Mouse (Mus musculus): ENCODE data around the gene Fasn. TPM values are rescaled to one million over a fixed set of nuclear protein-coding genes. Genes with fewer than 3 reads are reported as not detected.
"Not testable (repeated sequence)": the region's sequence is repeated elsewhere in the genome, so short reads cannot be mapped to it uniquely, and the experiment has no call there.

The Fasn gene
- polyA plus RNA-seq, 1 experiment from 2014 or later: 19.9 TPM

- ATAC-seq (replicated peaks; ENCODE audit: low FRiP score, low read depth): no peak
- 77% methylated on average over 3 of the region's 3 CpGs for WGBS
- no peak for TF ChIP-seq CTCF (IDR thresholded peaks at IDR 0.05; ENCODE audit: low read depth)
Measured at GRCm38 (mm10) chr11:120772749-120773148, 51.6 kb downstream of the Fasn start.

DNA sequence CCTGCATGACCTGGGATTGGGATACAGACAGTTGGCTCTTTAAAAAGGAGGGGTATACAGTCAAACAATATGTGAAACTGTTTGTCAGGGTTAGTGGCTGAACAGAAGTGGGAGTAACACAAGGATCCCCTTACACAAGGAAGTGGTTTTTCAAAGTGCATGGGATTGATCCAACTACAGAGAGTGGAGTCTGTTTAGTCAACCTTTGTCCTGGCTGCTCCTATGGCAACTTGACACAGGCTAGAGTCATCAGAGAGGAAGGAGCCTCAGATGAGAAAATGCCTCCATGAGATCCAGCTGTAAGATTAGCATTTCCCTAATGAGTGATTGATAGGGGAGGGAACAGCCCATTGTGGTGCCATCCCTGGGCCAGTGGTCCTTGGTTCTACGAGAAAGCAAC, 56.1 kb downstream of the Fasn start:
- DNase-seq (ENCODE audit: low spot score): peak; percentile 60
- TF ChIP-seq CTCF (IDR thresholded peaks at IDR 0.05; ENCODE audit: low read depth): no peak
- ATAC-seq (replicated peaks; ENCODE audit: low FRiP score, low read depth): no peak
- 54% methylated on average over 1 of the region's 1 CpGs for WGBS
- H3K4me3 ChIP-seq (replicated peaks; ENCODE audit: low read depth, low read length): no peak overlapping the region
- no peak overlapping the region for H3K27ac ChIP-seq
- H3K36me3 ChIP-seq (ENCODE audit: insufficient read depth, low read length): no peaks in the 10 kb centered on the region
- no peaks in the 10 kb centered on the region for H3K4me1 ChIP-seq (replicated peaks; ENCODE audit: insufficient read depth, low read length)
- no peak overlapping the region for H3K4me2 ChIP-seq (ENCODE audit: low read length)
- no peak overlapping the region for H3K9ac ChIP-seq (ENCODE audit: low read depth, low read length)
- no peaks in the 10 kb centered on the region for H3K9me3 ChIP-seq (replicated peaks; ENCODE audit: low read length)
- H3K27me3 ChIP-seq (ENCODE audit: insufficient read depth, low read length): no peaks in the 10 kb centered on the region

More at GRCm38 (mm10) chr11:120772749-120773148, 51.6 kb downstream of the Fasn start:
- Histone ChIP-seq H3K4me1 (replicated peaks; ENCODE audit: insufficient read depth, low read length) (no peaks in the 10 kb centered on the region), H3K9ac (ENCODE audit: low read depth, low read length) (no peak overlapping the region), H3K27ac (no peak overlapping the region), H3K4me2 (ENCODE audit: low read length) (no peak overlapping the region), H3K9me3 (replicated peaks; ENCODE audit: low read length) (no peaks in the 10 kb centered on the region), H3K36me3 (ENCODE audit: insufficient read depth, low read length) (no peaks in the 10 kb centered on the region), H3K27me3 (ENCODE audit: insufficient read depth, low read length) (no peaks in the 10 kb centered on the region), H3K4me3 (replicated peaks; ENCODE audit: low read depth, low read length) (no peak overlapping the region)
- DNase-seq (ENCODE audit: low spot score): no peak

GRCm38 (mm10) chr11:120767023-120767422, 57.3 kb downstream of the Fasn start:
- DNase-seq (ENCODE audit: low spot score); H3K4me2 ChIP-seq (ENCODE audit: low read length); H3K27ac ChIP-seq; H3K4me3 ChIP-seq (replicated peaks; ENCODE audit: low read depth, low read length); H3K9me3 ChIP-seq (replicated peaks; ENCODE audit: low read length); H3K9ac ChIP-seq (ENCODE audit: low read depth, low read length); H3K4me1 ChIP-seq (replicated peaks; ENCODE audit: insufficient read depth, low read length); H3K27me3 ChIP-seq (ENCODE audit: insufficient read depth, low read length); ATAC-seq (replicated peaks; ENCODE audit: low FRiP score, low read depth); H3K36me3 ChIP-seq (ENCODE audit: insufficient read depth, low read length): not testable (repeated sequence)
- WGBS: 83% methylated on average over 3 of the region's 7 CpGs

DNA sequence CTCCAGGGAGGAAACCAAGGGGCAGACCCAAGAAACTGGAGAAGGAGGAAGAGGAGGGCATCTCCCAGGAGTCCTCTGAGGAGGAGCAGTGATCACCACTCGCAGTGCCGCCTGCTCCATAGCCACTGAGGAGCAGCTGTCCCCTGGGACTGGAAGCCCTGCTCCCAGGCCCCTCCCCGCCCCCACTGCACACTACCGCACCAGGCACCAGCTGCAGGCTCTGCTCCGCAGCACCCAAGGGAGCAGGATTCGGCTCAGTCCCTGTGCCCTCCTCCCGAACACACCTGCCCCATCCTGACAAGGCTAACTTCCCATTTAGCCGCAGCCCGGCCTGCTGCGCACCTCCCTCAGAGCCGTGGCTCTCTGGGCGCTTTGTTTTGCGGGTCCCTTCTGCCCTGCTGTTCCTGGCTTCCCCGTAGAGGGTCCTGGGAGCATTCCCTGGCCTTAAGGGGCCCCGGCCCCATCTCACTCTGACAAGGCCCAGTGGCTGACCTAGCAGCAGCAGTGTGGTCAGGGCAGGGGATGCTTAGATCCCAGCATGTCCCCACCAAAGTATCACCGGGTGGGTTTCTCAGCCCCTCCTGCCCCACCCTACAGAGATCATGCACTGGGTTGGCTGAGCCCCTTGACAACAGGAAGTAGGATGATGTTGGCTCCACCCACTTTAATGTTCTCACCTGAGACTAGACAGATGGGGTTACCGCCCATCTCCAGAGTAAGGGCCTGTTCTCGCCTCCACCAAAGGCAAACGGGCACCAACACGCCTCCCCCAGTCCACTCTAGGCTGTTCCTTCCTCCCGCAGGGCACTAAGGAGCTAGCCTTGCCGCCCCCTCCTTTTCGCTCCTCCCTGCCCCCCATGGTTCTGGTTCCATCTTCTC, 61.0 kb downstream of the Fasn start:
- ATAC-seq (replicated peaks; ENCODE audit: low FRiP score, low read depth); H3K4me2 ChIP-seq (ENCODE audit: low read length); H3K4me3 ChIP-seq (replicated peaks; ENCODE audit: low read depth, low read length): not testable (repeated sequence)

DNA sequence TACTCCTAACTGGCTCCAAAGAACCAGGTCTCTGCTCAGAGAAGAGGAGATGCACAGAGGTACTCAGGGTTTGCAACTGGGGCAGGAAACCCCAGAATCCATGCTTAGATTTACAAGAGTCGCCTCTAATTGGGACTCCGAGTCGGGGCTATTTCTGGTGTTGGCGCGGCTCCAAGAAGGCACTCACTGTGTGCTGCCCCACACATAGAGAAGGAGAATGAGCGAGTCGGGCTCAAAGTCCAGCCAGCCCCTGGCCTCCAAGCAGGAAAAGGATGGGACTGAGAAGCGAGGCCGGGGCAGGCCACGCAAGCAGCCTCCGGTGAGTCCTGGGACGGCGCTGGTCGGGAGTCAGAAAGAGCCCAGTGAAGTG, 61.7 kb downstream of the Fasn start, which contains the start of gene Hmga1b:
Gene Hmga1b (plus strand): TSS at position 123 of the 370 bp plus-strand sequence.
- not testable (repeated sequence) for H3K9me3 ChIP-seq (replicated peaks; ENCODE audit: low read length); DNase-seq (ENCODE audit: low spot score); H3K27ac ChIP-seq; H3K4me3 ChIP-seq (replicated peaks; ENCODE audit: low read depth, low read length); H3K36me3 ChIP-seq (ENCODE audit: insufficient read depth, low read length); H3K9ac ChIP-seq (ENCODE audit: low read depth, low read length); H3K4me1 ChIP-seq (replicated peaks; ENCODE audit: insufficient read depth, low read length); H3K27me3 ChIP-seq (ENCODE audit: insufficient read depth, low read length); H3K4me2 ChIP-seq (ENCODE audit: low read length)
- peak; percentile 66 for ATAC-seq (replicated peaks; ENCODE audit: low FRiP score, low read depth)
- WGBS: 18% methylated on average over 14 of the region's 14 CpGs

More for the DNA sequence above, 61.0 kb downstream of the Fasn start:
- H3K27ac ChIP-seq; H3K36me3 ChIP-seq (ENCODE audit: insufficient read depth, low read length); H3K27me3 ChIP-seq (ENCODE audit: insufficient read depth, low read length); H3K9me3 ChIP-seq (replicated peaks; ENCODE audit: low read length); DNase-seq (ENCODE audit: low spot score); H3K4me1 ChIP-seq (replicated peaks; ENCODE audit: insufficient read depth, low read length); H3K9ac ChIP-seq (ENCODE audit: low read depth, low read length): not testable (repeated sequence)
- WGBS: 29% methylated on average over 8 of the region's 23 CpGs

DNA sequence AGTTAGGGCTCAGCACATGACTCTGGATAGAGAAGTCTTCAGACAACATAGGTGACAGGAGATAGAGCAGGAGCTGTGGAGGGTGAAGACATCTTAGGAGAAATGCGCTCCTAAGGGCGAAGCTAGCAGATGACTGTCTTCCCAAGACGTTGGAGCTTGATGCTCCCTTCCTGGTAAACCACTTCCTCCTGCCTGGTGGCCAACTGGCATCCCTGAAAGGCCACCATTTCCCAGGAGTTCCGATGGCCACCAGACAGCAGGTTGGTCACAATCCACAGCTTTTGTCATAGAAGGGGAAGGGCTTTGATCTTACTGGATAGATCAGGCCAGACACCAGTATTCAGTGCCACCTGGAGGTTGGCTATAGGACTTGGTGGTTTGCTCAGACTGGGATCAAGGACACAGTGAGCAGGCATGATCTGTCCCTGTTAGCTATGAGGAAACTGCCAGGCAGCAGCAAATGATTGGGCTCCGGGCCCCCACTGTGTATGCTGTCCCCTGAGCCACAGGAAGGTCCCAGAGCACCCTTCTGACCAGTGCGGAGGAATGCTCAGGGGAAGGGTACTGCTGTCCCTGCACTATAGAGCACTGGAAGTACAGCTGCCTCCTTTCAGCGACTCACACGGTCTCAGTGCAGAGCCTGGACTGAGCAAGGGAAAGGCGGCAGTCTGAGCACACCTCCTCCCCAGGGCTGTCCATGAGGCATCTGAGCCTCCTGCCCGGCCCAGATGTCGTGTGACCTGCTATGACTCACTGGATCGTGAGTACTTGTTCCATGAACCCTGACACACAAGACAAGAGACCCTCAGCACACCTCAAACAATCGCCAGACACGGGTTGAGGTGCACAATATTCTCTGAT, 62.3 kb downstream of the Fasn start:
- H3K4me1 ChIP-seq (replicated peaks; ENCODE audit: insufficient read depth, low read length): no peaks in the 10 kb centered on the region

More for the DNA sequence above, 62.3 kb downstream of the Fasn start:
- no peak for TF ChIP-seq CTCF (IDR thresholded peaks at IDR 0.05; ENCODE audit: low read depth)
- DNase-seq (ENCODE audit: low spot score): no peak
- WGBS: 59% methylated on average over 14 of the region's 14 CpGs
- H3K9ac ChIP-seq (ENCODE audit: low read depth, low read length): no peak overlapping the region
- no peak overlapping the region for H3K27ac ChIP-seq
- no peaks in the 10 kb centered on the region for H3K9me3 ChIP-seq (replicated peaks; ENCODE audit: low read length)
- H3K36me3 ChIP-seq (ENCODE audit: insufficient read depth, low read length): no peaks in the 10 kb centered on the region
- ATAC-seq (replicated peaks; ENCODE audit: low FRiP score, low read depth): peak; percentile 55; the same call in 1 of the 2 replicates
- H3K27me3 ChIP-seq (ENCODE audit: insufficient read depth, low read length): no peaks in the 10 kb centered on the region
- H3K4me2 ChIP-seq (ENCODE audit: low read length): no peak overlapping the region
- no peak overlapping the region for H3K4me3 ChIP-seq (replicated peaks; ENCODE audit: low read depth, low read length)

All from kidney, postnatal 0 days (tissue).